Mouse (Mus musculus) adrenal gland, postnatal 36 days (tissue): ENCODE measurements around the gene Klhl25. TPM values are rescaled to one million over a fixed set of nuclear protein-coding genes. Genes with fewer than 3 reads are reported as not detected.
"Not testable (repeated sequence)": the region's sequence is repeated elsewhere in the genome, so short reads cannot be mapped to it uniquely, and the experiment has no call there.

Experiments used
- DNase-seq, 2 experiments: peaks; one replicate each; pipeline ENCODE4 v3.0.0; 2021; ENCODE audit warnings: mixed read lengths in 1 of 2
- long read RNA-seq, 2 experiments: library from polyadenylated mRNA; stranded (forward); transcript quantifications; one replicate each; pipeline ENCODE4 v2.0.0; 2021; ENCODE audit warnings: borderline sequencing depth in 2 of 2
- total RNA-seq, 2 experiments: library from RNA; stranded (reverse); gene quantifications; 2 replicates each; pipeline ENCODE4 v1.2.3; 2021

Gene Klhl25
- total RNA-seq = 10 to 100 TPM; 11.5 to 15.1 TPM
- long read RNA-seq, experiment 1, transcript Klhl25-201 (3 exons, 3,385 nt) = minor isoform, 8 of 35 reads
- long read RNA-seq, experiment 1, transcript Klhl25-202 (3 exons, 3,403 nt) = major isoform, 12 of 35 reads
- long read RNA-seq, experiment 1, partial matches to known transcripts = 9 of 35 reads
- long read RNA-seq, experiment 1, other reads (novel, unspliced or antisense) = 5 of 35 reads
- long read RNA-seq, experiment 2, partial matches to known transcripts = 1 of 6 reads
- long read RNA-seq, experiment 2, other reads (novel, unspliced or antisense) = 0 of 6 reads

- DNase-seq = peak; percentile 96 to 98
Observed at GRCm38 (mm10) chr7:75848115-75848775, at the start of gene Klhl25. Gene Klhl25 (plus strand): TSS chr7:75848310.

DNA sequence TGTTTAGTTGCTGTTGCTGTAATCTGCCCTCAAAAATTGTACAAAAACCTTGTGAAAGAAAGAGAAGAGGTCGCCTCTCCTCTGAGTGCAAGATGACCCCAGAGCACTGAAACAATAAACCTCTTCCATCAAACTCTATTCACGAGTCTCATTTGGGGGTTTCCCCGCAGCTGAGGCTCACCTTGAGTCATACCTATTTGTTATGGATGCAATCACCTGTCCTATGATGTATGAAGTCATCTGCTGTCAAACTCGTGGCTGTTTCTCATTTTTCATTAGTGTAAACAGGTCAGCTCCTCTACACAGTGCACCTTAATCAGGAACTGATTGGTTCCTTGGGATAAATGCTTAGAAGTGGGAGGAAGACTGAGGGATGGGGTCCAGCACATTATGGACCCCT is 47.6 kb upstream of the Klhl25 start:
- no peak for DNase-seq

DNA sequence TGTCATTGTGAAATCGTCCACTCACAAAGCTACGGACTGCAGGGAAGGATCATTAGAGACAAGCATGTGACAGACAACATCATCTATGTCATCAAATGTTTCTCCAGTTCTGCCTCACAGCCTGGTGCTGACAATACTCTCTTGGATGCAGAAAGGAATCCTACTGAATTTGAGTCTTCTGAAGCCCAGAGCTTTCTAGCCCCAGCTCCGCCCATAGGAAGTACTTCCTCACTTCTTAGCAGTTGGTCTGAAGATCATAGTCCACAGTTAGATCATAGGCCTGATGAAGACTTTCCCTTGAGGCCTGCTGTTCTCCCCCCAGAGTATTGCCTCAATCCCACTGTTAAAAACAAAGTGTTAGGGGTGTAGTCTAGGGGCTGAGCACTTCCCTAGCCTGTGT is 47.1 kb upstream of the Klhl25 start:
- no peak for DNase-seq

DNA sequence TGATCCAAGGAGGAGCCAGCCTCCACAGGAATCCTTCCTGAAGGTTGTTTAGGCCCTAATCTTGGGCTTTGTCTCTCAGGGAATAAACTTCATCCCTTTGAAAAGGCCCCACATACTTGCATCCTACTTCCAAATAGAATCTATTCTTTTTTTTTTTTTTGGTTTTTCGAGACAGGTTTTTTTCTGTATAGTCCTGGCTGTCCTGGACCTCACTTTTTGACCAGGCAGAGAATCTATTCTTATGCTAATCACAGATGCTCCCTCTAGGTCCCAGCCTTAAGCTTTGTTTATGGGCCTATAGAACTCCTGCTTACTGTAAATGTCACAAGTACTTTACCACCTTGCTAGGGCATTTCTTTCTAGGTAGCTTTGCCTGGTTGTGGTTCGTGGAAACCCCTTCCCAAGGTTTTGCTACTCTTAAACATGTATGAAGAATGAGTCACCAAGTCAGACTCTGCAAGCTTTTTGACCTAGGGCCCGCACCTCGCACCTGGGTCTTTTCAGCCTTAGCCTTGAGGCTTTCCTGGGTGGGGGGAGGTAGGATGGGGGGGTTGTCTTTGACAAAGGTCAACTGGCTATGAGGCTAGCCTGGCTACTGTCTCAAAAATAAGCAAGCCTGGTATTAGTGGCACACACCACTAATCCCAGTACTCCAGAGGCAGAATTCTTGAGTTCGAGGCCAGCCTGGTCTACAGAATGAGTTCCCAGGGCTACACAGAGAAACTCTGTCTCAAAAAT is 46.3 kb upstream of the Klhl25 start:
- DNase-seq = no peak

- no peak for DNase-seq
Observed at GRCm38 (mm10) chr7:75802887-75803286, 45.2 kb upstream of the Klhl25 start.

DNA sequence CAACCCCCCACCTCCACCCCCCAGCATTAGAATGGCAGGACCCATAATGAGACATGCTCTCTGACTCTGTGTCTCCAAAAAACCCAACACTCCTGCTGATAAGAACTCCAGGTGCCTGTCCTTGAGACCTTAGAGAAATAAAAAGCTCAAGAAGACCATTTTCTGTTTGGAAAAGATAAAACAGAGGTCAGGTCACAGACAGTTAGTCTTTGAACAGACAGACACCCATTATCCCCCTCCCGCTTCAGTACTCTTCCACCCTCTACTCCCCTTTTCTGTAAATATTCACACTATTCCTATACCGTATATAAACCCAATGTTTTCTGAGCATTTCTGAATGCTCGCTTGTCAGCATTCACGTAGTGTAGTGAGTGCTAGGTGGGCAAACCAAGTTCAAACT is 41.9 kb upstream of the Klhl25 start:
- DNase-seq = no peak

GRCm38 (mm10) chr7:75806711-75807110 is 41.4 kb upstream of the Klhl25 start:
- DNase-seq = peak; percentile 60 to 71

DNA sequence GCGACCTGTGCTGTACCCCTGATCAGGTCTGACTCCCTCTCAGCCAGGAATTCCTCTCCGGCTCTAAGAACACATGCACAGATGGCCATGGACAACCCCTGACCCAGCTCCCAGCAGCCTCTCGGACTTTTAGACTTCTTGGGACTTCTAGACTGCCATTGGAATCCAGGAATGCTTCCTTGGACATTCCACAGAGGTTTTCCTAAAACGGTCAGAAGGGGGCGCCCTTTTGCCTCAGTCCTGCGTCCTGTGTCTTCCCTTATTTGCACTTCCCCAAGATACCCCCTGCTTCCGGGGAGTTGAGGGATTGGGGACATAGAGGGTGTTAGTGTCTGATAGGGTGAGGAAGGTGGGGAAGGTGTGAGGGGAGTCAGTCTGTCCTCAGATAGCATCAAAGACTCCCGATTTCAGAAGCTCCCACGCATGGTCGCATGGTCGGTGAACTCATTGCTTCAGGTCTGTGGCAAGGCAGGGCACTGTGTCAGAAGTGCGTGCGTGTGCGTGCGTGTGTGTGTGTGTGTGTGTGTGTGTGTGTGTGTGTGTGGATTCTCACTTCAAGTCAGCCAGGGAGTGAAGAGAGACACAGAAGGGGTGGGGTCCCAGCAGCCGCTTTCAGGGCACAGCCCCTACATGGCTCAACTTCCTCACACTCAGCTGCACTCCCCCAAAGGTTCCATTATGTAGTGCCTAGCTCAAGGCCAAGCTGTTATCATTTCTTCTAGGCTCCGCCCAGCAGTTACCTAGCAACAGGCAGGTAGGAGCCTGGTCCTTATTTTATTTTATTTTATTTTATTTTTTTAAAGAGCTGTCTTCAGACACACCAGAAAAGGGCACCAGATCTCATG is 40.4 kb upstream of the Klhl25 start:
- DNase-seq = peak; percentile 25 to 62

- DNase-seq = no peak
Observed at GRCm38 (mm10) chr7:75820687-75821086, 27.4 kb upstream of the Klhl25 start.

- no peak for DNase-seq
Observed at GRCm38 (mm10) chr7:75822087-75822668, 25.9 kb upstream of the Klhl25 start.

DNA sequence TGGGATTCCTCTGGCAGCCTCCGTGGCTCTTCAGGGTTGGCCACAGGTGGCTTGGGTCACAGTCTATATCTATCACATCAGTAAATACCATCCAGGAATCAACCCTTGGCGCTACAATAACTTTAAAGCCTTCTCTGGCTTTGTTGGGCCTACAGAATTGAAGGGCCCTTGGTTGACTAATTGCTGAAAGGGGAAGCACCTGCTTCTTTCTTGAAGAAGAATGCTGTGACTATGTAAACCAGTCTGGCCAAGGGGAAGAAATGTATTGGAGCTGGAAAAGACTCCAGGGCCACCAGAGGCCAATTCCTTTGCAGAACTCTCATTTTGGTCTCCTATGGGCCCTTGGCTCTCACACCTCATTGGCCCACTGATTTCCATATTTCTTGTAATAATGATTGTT is 25.0 kb upstream of the Klhl25 start:
- DNase-seq = no peak

GRCm38 (mm10) chr7:75826360-75827103 is 21.6 kb upstream of the Klhl25 start:
- no peak for DNase-seq

- peak; percentile 63 to 69 for DNase-seq
Observed at GRCm38 (mm10) chr7:75827357-75827756, 20.8 kb upstream of the Klhl25 start.

GRCm38 (mm10) chr7:75827850-75828249 is 20.3 kb upstream of the Klhl25 start:
- peak; percentile 62 to 66 for DNase-seq

DNA sequence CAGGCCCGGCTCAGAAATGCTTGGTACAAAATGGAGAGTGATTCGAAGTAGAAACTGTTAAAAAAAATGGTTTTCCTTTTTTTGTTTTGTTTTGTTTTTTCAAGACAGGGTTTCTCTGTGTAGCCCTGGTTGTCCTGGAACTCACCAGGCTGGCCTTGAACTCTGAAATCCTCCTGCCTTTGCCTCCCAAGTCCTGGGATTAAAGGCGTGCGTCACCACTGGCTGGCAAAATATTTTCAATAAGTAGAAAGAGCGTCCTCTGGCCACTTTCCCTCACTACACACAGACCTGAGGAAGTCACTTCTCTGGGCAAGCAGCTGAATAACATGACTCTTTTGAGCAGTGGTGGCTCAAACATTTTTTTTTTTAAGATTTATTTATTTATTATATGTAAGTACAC is 19.6 kb upstream of the Klhl25 start:
- peak in 1 of 2 experiments; percentile 28 for DNase-seq

DNA sequence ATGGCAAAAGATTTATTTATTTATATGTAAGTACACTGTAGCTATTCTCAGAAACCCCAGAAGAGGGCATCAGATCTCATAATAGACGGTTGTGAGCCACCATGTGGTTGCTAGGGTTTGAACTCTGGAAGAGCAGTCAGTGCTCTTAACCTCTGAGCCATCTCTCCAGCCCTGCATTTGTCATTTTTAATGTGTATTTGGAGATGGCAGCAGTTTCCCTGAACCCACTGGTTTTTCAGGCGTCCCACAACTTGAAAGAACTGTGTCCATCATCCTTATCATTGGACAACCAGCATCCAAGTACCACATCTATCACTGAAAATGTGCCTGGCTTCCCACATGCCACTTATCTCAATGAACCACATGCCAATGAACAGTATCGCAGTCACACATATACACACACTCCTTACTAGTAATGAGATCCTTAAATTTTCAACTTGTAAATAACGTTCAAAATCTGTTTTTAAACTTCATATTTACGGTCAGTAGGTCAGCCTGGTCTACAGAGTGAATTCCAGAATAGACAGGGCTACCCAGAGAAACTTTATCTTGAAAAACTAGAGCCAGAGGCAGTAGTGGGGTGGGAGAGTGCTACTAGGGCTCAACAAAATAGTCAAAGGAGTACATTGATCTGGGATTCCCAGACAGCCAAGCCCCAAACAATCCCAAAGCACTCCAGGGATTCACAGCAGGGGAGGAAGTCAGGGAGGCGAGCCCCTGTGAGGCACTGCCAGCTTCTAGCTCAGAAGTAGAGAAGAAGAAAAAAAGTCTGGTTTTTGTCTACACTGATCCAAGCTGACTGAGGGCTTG is 17.7 kb upstream of the Klhl25 start:
- DNase-seq = no peak

GRCm38 (mm10) chr7:75833960-75834359 is 14.2 kb upstream of the Klhl25 start:
- not testable (repeated sequence) for DNase-seq

DNA sequence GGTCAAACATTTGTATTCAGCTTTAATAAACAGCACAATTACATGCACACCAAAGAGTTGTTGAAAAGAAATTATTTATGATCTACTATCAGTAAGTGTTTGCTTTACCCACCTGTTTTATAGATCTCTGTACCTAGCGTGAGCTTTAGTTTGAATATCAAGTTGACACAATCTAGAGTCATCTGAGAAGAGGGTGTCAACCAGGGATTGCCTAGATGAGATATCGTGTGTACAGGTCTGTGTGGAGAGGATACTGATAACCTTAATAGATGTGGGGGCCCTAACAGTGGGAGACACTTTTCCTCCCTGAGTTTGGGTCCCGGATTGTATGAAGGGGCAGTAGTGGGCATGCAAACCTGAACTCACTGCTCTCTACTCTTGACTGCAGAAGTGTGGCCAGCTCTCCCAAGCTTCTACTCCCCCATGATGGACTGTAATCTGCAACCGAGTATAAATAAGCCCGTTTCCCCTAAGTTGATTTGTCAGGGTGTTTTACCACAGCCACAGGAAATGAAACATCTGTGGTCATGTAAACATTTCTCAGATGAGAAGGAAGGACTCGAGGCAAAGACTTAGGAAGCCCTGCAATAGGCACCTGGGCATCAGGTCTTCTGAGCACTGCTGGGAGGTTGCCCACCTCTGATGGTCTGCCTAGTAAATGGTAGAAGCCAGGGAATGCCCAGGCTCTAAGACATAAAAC is 13.0 kb upstream of the Klhl25 start:
- DNase-seq = not testable (repeated sequence)

DNA sequence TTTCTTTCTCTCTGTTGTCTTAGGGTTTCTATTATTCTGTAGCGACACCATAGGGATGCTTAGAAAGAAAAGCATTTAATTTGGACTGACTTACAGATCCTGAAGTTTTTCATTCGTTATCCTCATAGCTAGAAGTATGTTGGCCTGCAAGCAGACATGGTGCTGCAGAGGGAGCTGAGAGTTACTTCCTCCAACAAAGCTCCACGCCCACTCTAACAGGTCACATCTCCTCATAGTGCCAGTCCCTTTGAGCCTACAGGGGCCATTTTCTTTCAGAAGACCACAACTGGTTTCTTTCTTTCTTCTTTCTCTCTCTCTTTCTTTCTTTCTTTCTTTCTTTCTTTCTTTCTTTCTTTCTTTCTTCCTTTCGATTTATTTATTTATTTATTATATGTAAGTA is 8.0 kb upstream of the Klhl25 start:
- DNase-seq = no peak
